Mouse (Mus musculus) monocyte, adult 5-6 weeks (primary cell): ENCODE data around the gene Tfeb. TPM values are rescaled to one million over a fixed set of nuclear protein-coding genes. Genes with fewer than 3 reads are reported as not detected.

Experiments used
- total RNA-seq: library from RNA; stranded (forward); fragments of 200-1000, 200-491, 200-594 nt; gene quantifications from 3 replicates; pipeline ENCODE4 v1.2.3, GENCODE M21; 2017

The Tfeb gene
- total RNA-seq, 1 experiment from 2014 or later = 91.9 TPM

Other genes with a start within 250 kb of the Tfeb start
- 67.5 to 90.9 TPM (median 77.3 TPM) in 3 replicates for gene Taf8, start 234.7 kb upstream of the Tfeb start, total RNA-seq
- gene Ccnd3, start 232.0 kb upstream of the Tfeb start, total RNA-seq = 152 to 227 TPM (median 161 TPM) in 3 replicates
- gene Bysl, start 125.5 kb upstream of the Tfeb start, total RNA-seq = 6.1 to 11.2 TPM (median 8.2 TPM) in 3 replicates
- 34.9 to 75.1 TPM (median 57.2 TPM) in 3 replicates for gene Med20, start 125.4 kb upstream of the Tfeb start, total RNA-seq
- 0.21 to 4.1 TPM (median 3.4 TPM) in 3 replicates for gene Gm20517, start 125.4 kb upstream of the Tfeb start, total RNA-seq
- gene Usp49, start 106.3 kb upstream of the Tfeb start, total RNA-seq = 2.6 to 3.9 TPM (median 3.0 TPM) in 3 replicates
- gene Tomm6, start 48.6 kb upstream of the Tfeb start, total RNA-seq = 17.7 to 36.4 TPM (median 24.6 TPM) in 3 replicates
- gene Frs3, start 48.0 kb upstream of the Tfeb start, total RNA-seq = 0.38 to 1.4 TPM (median 1.3 TPM) in 3 replicates
- 0.29 TPM in 1 of 3 replicates, not detected in the others for gene Gm21981, start 42.6 kb upstream of the Tfeb start, total RNA-seq
- gene Prickle4, start 42.3 kb upstream of the Tfeb start, total RNA-seq = not detected in 3 replicates
- gene Pgc, start 10.2 kb upstream of the Tfeb start, total RNA-seq = not detected in 3 replicates
- gene Mdfi, start 97.7 kb downstream of the Tfeb start, total RNA-seq = not detected in 3 replicates
- gene Foxp4, start 187.6 kb downstream of the Tfeb start, total RNA-seq = 3.1 to 10.1 TPM (median 9.1 TPM) in 3 replicates